ENCODE assay signal across 11 mouse cellular contexts in genomic region chr10:62066213-62066612, GRCm38 (mm10).
DNase-seq lines count a peak whose midpoint lies in the region; ATAC-seq and TF ChIP-seq lines count a peak whose summit lies in the region.
"Had no signal": no experiment of that assay in that cellular context is flagged by ENCODE, and none has a peak within 500 bp of the region (broad histone marks: within the 10 kb centered on the region; RNA-seq: fewer than 3 reads in every experiment).

No protein-coding gene starts in this region.

- H3K4me1 ChIP-seq in lung, postnatal 0 days (ENCODE audit: insufficient read depth, low read depth, low read length): no peaks in the 10 kb centered on the region; the same call in 1 of the 2 replicates

- WGBS in lung, postnatal 0 days: 29% methylated on average over 7 of the region's 7 CpGs

- no peak overlapping the region for H3K9ac ChIP-seq in lung, postnatal 0 days (replicated peaks; ENCODE audit: low read depth)
- H3K9ac ChIP-seq: lung, embryonic 15.5 days had no signal

- H3K4me3 ChIP-seq in lung, postnatal 0 days (ENCODE audit: low read depth, low read length): no peak overlapping the region
- H3K4me3 ChIP-seq: lung, embryonic 15.5 days had no signal

- no peaks in the 10 kb centered on the region for H3K27me3 ChIP-seq in lung, postnatal 0 days (replicated peaks; ENCODE audit: insufficient read depth, low read length)
- H3K27me3 ChIP-seq: lung, embryonic 15.5 days had no signal

- peak; percentile 40; the same call in 1 of the 2 replicates for TF ChIP-seq EP300 in lung, postnatal 0 days (IDR thresholded peaks at IDR 0.05)

- TF ChIP-seq CTCF in lung, postnatal 0 days (IDR thresholded peaks at IDR 0.05): no peak

- H3K9me3 ChIP-seq in lung, postnatal 0 days (ENCODE audit: low read length): no peaks in the 10 kb centered on the region
- H3K9me3 ChIP-seq: lung, embryonic 15.5 days had no signal

- H3K27ac ChIP-seq in lung, postnatal 0 days (ENCODE audit: low read length): no peak overlapping the region
- H3K27ac ChIP-seq: lung, embryonic 15.5 days had no signal

- no peak overlapping the region for H3K4me2 ChIP-seq in lung, postnatal 0 days (replicated peaks; ENCODE audit: low read depth, low read length)
- H3K4me2 ChIP-seq: lung, embryonic 15.5 days had no signal

- DNase-seq in adrenal gland, postnatal 25 days: peak; percentile 21
- DNase-seq in adrenal gland, adult 8-10 months: no peak
- DNase-seq in lung, postnatal 0 days (ENCODE audit: low spot score): peak; percentile 59
- DNase-seq in lung, adult 18-20 months: no peak
- no peak for DNase-seq in gastrocnemius, adult 18-20 months (ENCODE audit: low spot score)
- DNase-seq in ovary, postnatal 14 days (ENCODE audit: low spot score): no peak
- DNase-seq: cerebellum, adult 8-10 months; thymus, adult 2 months had no signal

- H3K36me3 ChIP-seq in lung, postnatal 0 days (ENCODE audit: insufficient read depth, low read length): no peaks in the 10 kb centered on the region
- H3K36me3 ChIP-seq: lung, embryonic 15.5 days had no signal

- peak; percentile 56 for ATAC-seq in lung, postnatal 0 days
- peak; percentile 68 to 76 for ATAC-seq in hematopoietic stem cell, adult 5-6 weeks (replicated peaks in 1 of 2; ENCODE audit: insufficient read depth in 1 of 2, low FRiP score in 2 of 2, low TSS enrichment in 1 of 2, low read depth in 1 of 2, poor library complexity in 2 of 2, severe bottlenecking in 2 of 2)
- ATAC-seq in megakaryocyte progenitor cell, adult 5-6 weeks (replicated peaks; ENCODE audit: poor library complexity): peak; percentile 72

Comparison
In these comparisons a context has a peak if more than half of its experiments do, and no peak if none do; other contexts are left out.
1. DNase-seq: peak in adrenal gland, postnatal 25 days (single experiment) and lung, postnatal 0 days (single experiment); none in adrenal gland, adult 8-10 months (single experiment), lung, adult 18-20 months (0 of 2), gastrocnemius, adult 18-20 months (single experiment) and ovary, postnatal 14 days (single experiment).
2. Peak in every context shown above with its lines, with median percentiles within 50 percentile points of each other: ATAC-seq.